Mouse (Mus musculus) midbrain, embryonic 13.5 days (tissue): Measurements from ENCODE around the gene Il17c. TPM values are rescaled to one million over a fixed set of nuclear protein-coding genes. Genes with fewer than 3 reads are reported as not detected.

ENCODE experiments used
- ATAC-seq: fragments of 200-750 bp; cut with Nextera tagmentation; 2 replicates; pipeline ENCODE4 v1.8.0; 2017; ENCODE audit warnings: mild to moderate bottlenecking, moderate TSS enrichment, moderate library complexity
- H3K27ac ChIP-seq: fragments of 300-500 bp; sonication (generic); 2 replicates; pipeline ENCODE4 v1.5.1; 2015; ENCODE audit warnings: inconsistent platforms, mild to moderate bottlenecking, moderate library complexity
- H3K27me3 ChIP-seq: fragments of 300-500 bp; sonication (generic); 2 replicates; pipeline ENCODE4 v1.6.1; 2015; ENCODE audit warnings: mild to moderate bottlenecking, inconsistent platforms
- H3K36me3 ChIP-seq: fragments of 300-500 bp; sonication (generic); 2 replicates; pipeline ENCODE4 v1.6.1; 2015; ENCODE audit warnings: mild to moderate bottlenecking, inconsistent platforms
- H3K4me1 ChIP-seq: fragments of 300-500 bp; sonication (generic); replicated peaks from 2 replicates; pipeline ENCODE4 v1.6.1; 2015; ENCODE audit warnings: inconsistent platforms
- H3K4me2 ChIP-seq: fragments of 300-500 bp; sonication (generic); replicated peaks from 2 replicates; pipeline ENCODE4 v1.6.1; 2015; ENCODE audit warnings: moderate library complexity, mild to moderate bottlenecking, inconsistent platforms
- H3K4me3 ChIP-seq: fragments of 300-500 bp; sonication (generic); replicated peaks from 2 replicates; pipeline ENCODE4 v1.5.1; 2015; ENCODE audit warnings: mild to moderate bottlenecking, inconsistent platforms
- H3K9ac ChIP-seq: fragments of 300-500 bp; sonication (generic); replicated peaks from 2 replicates; pipeline ENCODE4 v1.6.1; 2015; ENCODE audit warnings: mild to moderate bottlenecking, inconsistent platforms
- H3K9me3 ChIP-seq: fragments of 300-500 bp; sonication (generic); 2 replicates; pipeline ENCODE4 v1.6.1; 2016; ENCODE audit warnings: mild to moderate bottlenecking, inconsistent platforms
- WGBS: fragments of 180-500 bp; shearing (Covaris S2); methylation state at CpG from one replicate; pipeline ENCODE4 v1.1.7; 2015; 5-methylcytosine and 5-hydroxymethylcytosine counted together
- polyA plus RNA-seq: library from polyadenylated mRNA; unstranded; fragments of >200 nt; fragmentation: Nextera tagmentation; extraction: Ambion mirVana; gene quantifications from 2 replicates; pipeline ENCODE4 v1.2.1, GENCODE M21; 2015

Il17c gene
- polyA plus RNA-seq, result not detected in 2 replicates

DNA sequence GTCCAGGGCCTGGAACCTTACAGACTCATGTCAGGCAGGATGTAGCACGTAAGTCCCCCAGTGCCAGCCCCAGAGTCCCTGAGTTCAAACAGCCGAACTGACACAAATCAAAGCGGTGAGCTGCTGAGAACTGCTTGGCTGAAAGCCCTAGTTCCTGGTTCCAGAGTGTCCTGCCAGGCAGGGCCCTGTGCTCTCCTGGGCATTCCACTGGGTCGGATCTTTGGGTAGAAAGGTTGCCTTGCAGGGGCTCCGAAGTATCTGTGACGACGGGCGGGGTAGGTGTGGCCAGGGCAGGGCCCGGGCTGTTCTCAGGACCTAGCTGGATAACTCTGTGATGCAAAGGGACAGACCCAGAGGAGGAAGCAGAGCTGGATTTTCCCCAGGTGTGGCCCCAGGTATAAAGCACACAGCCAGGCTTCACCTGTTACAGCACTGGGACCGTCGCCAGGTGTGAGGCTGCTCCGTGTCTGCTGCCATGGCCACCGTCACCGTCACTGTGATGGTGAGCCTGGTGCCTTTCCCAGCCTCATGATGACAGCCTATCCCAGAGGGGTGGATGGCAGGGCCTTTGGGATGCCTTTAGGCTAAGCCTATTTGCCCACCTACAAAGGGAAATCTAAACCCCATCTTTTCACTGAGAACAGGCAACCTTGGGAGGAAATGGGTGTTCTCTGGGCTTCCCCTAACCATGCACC lies at the start of gene Il17c:
TSS of gene Il17c (plus strand) at position 645 of the 695 bp plus-strand sequence.
- no peak for ATAC-seq
- H3K9me3 ChIP-seq, result no peaks in the 10 kb centered on the region
- 87% methylated on average over 14 of the region's 14 CpGs for WGBS

DNA sequence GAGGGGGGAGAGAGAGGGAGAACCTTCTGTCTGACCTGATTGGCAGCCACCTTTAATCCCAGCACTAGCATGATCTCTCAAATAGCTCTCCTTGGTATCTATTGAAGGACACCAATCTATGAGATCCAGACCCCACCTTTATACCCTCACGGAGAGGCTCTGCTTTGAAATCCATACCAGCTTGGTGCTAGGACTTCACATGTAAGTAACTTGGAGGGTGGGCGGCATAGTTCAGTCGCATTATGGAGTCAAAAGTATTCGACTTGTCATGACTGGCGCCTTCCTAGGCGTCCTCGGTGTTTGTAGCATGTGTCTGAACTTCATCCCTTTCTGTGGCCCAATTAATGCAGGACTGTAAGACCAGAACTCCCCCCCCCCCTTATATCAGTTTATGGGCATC lies 46.5 kb upstream of the Il17c start:
- H3K4me1 ChIP-seq, result peaks cover 32% of the 10 kb centered on the region
- H3K4me2 ChIP-seq, result peak overlapping the region; percentile 53
- 92% methylated on average over 7 of the region's 7 CpGs for WGBS
- H3K9ac ChIP-seq, result no peak overlapping the region
- H3K27me3 ChIP-seq, result no peaks in the 10 kb centered on the region
- H3K4me3 ChIP-seq, result no peak overlapping the region
- 0 out of 2 replicates have a peak, but pooled peaks have one; percentile 7 for ATAC-seq
- H3K27ac ChIP-seq, result no peak overlapping the region
- H3K36me3 ChIP-seq, result peaks cover 8% of the 10 kb centered on the region
- no peaks in the 10 kb centered on the region for H3K9me3 ChIP-seq

More for the DNA sequence above, at the start of gene Il17c:
- H3K36me3 ChIP-seq, result peaks cover 27% of the 10 kb centered on the region
- H3K4me3 ChIP-seq, result no peak within 1 kb of the TSS
- H3K4me1 ChIP-seq, result no peaks in the 10 kb centered on the region
- H3K4me2 ChIP-seq, result no peak within 1 kb of the TSS
- no peaks in the 10 kb centered on the region for H3K27me3 ChIP-seq
- H3K27ac ChIP-seq, result no peak within 1 kb of the TSS
- no peak within 1 kb of the TSS for H3K9ac ChIP-seq

DNA sequence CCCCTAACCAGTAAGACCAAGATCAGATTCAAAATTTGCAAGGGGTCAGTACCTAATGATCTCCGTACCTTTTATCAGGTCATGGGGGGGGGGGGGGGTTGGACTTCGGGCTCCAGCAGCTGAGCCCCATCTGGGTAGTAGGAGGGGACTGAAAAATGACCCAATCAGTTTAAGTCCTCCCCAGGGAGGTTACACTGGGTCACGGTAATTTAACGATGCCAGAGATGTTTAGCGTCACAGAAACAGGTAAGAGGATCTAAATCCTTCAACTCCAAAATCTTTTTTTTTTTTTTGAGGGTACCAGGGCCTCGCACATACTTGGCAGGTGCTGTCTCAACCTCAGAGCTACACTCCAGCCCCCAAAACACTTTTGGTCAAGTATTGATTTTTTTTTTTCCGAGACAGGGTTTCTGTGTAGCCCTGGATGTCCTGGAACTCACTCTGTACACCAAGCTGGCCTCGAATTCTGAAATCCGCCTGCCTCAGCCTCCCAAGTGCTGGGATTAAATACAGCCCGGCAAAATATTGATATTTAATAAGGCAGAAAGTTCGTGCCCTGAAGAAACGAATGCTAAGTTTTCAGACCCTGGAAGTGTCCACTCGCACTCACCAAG lies 46.0 kb upstream of the Il17c start:
- Histone ChIP-seq H3K9me3 (no peaks in the 10 kb centered on the region), H3K4me1 (peaks cover 33% of the 10 kb centered on the region), H3K27me3 (no peaks in the 10 kb centered on the region), H3K4me3 (peak overlapping the region; percentile 95), H3K4me2 (peak overlapping the region; percentile 53), H3K27ac (0 out of 2 replicates have a peak overlapping the region, but pooled peaks have one; percentile 26), H3K36me3 (peaks cover 14% of the 10 kb centered on the region), H3K9ac (peak overlapping the region; percentile 45)
- WGBS, result 30% methylated on average over 13 of the region's 13 CpGs
- peak; percentile 49 for ATAC-seq

DNA sequence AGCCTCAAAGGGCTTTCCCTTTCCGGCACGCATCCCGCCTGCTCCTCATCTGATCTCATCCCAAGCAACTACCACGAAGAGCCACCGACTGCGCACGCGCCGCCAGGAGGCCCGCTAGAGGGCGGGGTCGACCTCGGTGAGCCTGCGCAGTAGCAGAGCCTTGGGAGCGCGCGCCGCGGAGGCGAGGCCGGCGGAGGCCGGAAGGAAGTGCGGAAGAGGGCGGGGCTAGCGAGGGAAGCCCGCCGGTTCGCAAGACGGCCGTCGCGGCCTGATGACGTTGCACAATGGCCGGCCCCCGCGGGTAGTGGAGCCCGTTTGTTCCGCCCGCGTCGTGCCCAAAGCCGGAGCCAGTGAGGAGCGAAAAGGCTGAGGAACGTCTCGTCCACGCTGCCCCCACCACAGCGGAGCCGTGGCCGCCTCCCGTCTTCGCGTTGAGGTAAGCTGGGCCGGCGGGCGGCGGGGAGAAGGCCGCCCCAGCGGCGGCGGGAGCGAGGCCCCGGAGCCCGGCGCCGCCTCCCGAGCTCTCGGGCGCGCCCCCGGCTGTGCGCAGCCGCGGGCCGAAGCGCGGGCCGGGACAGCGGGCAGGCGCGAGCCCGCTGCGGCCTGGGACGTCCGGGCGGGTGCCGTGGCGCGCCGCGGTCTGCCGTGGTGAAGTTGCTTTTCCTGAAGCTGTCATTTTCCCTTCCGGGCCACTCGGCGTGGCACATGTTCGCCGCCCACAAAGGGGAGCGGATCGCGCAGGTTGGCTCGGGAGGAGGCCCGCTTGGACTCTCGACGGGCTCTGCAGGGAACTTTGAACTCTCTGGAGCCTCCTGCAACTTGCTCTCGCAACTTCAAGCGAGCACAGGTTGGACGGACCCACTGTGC lies 45.2 kb upstream of the Il17c start, which contains the start of gene Zc3h18:
TSS of gene Zc3h18 (plus strand) at position 245 of the 867 bp plus-strand sequence.
- WGBS, result under 1% methylated on average over 107 of the region's 107 CpGs

DNA sequence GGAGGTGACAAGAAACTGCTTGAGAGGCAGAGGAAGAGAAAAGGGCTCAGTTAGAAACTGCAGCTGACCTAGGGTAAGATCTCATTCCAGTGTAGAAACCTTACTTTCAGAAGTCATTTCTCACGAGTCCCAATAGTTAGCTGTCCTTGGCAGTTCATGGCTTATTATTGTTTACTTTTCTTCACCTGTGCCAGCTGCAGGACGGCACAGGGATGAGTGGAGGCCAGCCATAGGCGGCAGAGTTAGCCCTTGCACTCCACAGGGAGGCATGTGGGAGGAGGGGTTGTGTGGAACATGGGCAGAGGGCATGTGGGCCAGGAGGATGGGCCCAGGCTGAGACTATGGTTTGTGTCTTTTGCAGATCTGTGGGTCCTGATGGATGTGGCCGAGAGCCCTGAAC lies 38.8 kb upstream of the Il17c start:
- no peaks in the 10 kb centered on the region for H3K27me3 ChIP-seq
- H3K4me3 ChIP-seq, result no peak overlapping the region
- H3K4me1 ChIP-seq, result peaks cover 17% of the 10 kb centered on the region
- H3K27ac ChIP-seq, result no peak overlapping the region
- no peak for ATAC-seq
- H3K36me3 ChIP-seq, result peaks cover 66% of the 10 kb centered on the region
- WGBS, result 90% methylated on average over 4 of the region's 4 CpGs
- H3K9ac ChIP-seq, result no peak overlapping the region
- H3K4me2 ChIP-seq, result no peak overlapping the region
- H3K9me3 ChIP-seq, result no peaks in the 10 kb centered on the region

More for the DNA sequence above, 45.2 kb upstream of the Il17c start, which contains the start of gene Zc3h18:
- ATAC-seq, result peak; percentile 94
- Histone ChIP-seq H3K4me3 (peak within 1 kb of the TSS; percentile 95), H3K36me3 (peaks cover 16% of the 10 kb centered on the region), H3K4me2 (peak within 1 kb of the TSS; percentile 95), H3K27ac (peak within 1 kb of the TSS; percentile 92), H3K9ac (peak within 1 kb of the TSS; percentile 90), H3K4me1 (peaks cover 36% of the 10 kb centered on the region), H3K9me3 (no peaks in the 10 kb centered on the region), H3K27me3 (no peaks in the 10 kb centered on the region)

DNA sequence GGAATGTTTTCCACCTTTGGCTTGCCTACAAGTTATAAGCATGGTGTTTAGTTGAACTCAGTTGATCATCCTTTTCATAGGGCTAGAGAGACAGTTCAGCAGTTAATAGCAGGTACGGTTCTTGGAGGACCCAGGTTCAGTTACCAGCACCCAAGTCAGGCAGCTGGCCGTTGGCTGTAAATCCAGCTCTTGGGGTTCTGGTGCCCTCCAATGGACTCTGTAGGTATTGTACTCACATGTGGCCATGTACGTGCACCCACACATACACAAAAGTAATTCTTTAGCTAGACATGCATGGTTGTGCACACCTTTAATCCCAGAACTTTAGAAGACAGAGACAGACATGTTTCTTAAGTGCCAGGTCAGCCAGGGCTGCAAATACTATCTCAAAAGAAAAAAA lies 32.5 kb upstream of the Il17c start:
- Histone ChIP-seq H3K36me3 (peaks cover 91% of the 10 kb centered on the region), H3K9ac (no peak overlapping the region), H3K27ac (no peak overlapping the region), H3K4me2 (no peak overlapping the region), H3K4me1 (no peaks in the 10 kb centered on the region), H3K4me3 (no peak overlapping the region), H3K9me3 (no peaks in the 10 kb centered on the region), H3K27me3 (no peaks in the 10 kb centered on the region)
- 87% methylated on average over 3 of the region's 3 CpGs for WGBS
- no peak for ATAC-seq

- Histone ChIP-seq H3K4me2 (no peak overlapping the region), H3K27ac (no peak overlapping the region), H3K27me3 (no peaks in the 10 kb centered on the region), H3K9ac (no peak overlapping the region), H3K36me3 (peaks cover 88% of the 10 kb centered on the region), H3K4me3 (no peak overlapping the region), H3K4me1 (no peaks in the 10 kb centered on the region), H3K9me3 (no peaks in the 10 kb centered on the region)
- WGBS, result 87% methylated on average over 3 of the region's 3 CpGs
- no peak for ATAC-seq
These were observed 31.1 kb upstream of the Il17c start for GRCm38 (mm10) chr8:122390758-122391157.

DNA sequence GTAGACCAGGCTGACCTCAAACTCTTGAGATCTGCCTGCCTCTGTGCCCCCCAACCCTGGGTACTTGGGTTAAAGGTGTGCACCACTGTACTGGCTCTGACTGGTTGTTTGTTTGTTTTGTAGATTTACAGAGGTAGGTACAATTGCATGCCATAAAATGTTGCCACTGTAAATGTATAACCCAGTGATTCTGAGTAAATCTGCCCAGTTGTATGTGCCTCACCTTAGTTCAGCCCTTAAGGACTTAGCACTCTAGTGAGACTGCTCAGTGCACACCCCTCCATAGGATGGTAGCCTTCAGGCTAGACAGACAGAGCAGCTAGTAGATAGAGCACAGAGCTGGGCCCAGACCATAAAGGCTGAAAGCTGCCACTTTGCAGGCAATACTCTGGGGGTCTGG lies 28.1 kb upstream of the Il17c start:
- H3K4me3 ChIP-seq, result no peak overlapping the region
- peaks cover 81% of the 10 kb centered on the region for H3K36me3 ChIP-seq

GRCm38 (mm10) chr8:122395291-122395690 lies 26.5 kb upstream of the Il17c start:
- H3K9me3 ChIP-seq, result no peaks in the 10 kb centered on the region
- H3K27ac ChIP-seq, result no peak overlapping the region
- peaks cover 83% of the 10 kb centered on the region for H3K36me3 ChIP-seq
- no peak overlapping the region for H3K4me2 ChIP-seq
- H3K4me1 ChIP-seq, result no peaks in the 10 kb centered on the region
- H3K9ac ChIP-seq, result no peak overlapping the region
- no peaks in the 10 kb centered on the region for H3K27me3 ChIP-seq
- WGBS, result 85% methylated on average over 6 of the region's 6 CpGs
- no peak overlapping the region for H3K4me3 ChIP-seq
- no peak for ATAC-seq

More for the DNA sequence above, 28.1 kb upstream of the Il17c start:
- H3K27me3 ChIP-seq, result no peaks in the 10 kb centered on the region
- H3K4me1 ChIP-seq, result no peaks in the 10 kb centered on the region
- H3K9me3 ChIP-seq, result no peaks in the 10 kb centered on the region
- H3K4me2 ChIP-seq, result no peak overlapping the region
- no peak for ATAC-seq
- no peak overlapping the region for H3K27ac ChIP-seq
- H3K9ac ChIP-seq, result no peak overlapping the region

GRCm38 (mm10) chr8:122398186-122398585 lies 23.6 kb upstream of the Il17c start:
- H3K36me3 ChIP-seq, result peaks cover 90% of the 10 kb centered on the region
- ATAC-seq, result no peak
- no peak overlapping the region for H3K4me2 ChIP-seq
- no peak overlapping the region for H3K27ac ChIP-seq
- no peak overlapping the region for H3K9ac ChIP-seq
- H3K4me3 ChIP-seq, result no peak overlapping the region
- no peaks in the 10 kb centered on the region for H3K4me1 ChIP-seq
- WGBS, result 95% methylated on average over 9 of the region's 9 CpGs
- no peaks in the 10 kb centered on the region for H3K9me3 ChIP-seq
- H3K27me3 ChIP-seq, result no peaks in the 10 kb centered on the region

DNA sequence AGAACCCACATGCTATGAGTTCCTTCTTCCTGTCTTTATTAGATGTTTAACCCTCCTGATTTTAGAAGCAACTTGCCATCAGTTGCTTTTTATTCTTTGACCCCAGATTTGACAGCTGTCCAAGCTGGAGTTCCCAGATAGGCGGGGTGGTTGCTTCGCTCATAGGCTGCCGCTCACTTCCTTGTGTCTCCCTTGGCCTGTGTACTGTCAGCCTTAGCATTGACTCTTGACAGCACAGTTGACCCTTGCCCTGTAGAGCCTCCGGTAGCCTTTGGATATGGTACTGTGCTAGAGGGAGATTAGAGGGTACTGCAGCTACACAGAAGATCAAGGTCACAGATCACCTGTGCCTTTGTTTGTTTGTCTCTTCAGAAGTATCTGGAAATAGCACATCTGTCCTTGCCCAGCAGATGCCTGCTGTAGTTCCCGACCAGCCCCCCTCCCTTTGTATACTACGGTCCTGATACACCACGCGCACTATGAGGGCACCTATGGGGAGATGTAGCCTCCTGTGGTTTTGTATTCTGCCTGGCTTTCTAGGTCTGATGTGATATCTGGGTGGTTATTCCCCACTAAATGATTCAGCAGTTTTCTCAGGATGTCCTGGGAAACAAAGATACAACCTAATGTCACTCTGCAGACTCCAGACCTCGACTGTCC lies 16.5 kb upstream of the Il17c start:
- ATAC-seq, result no peak
- no peak overlapping the region for H3K4me3 ChIP-seq
- no peak overlapping the region for H3K4me2 ChIP-seq
- peaks cover 98% of the 10 kb centered on the region for H3K36me3 ChIP-seq
- no peaks in the 10 kb centered on the region for H3K4me1 ChIP-seq
- no peaks in the 10 kb centered on the region for H3K27me3 ChIP-seq
- no peak overlapping the region for H3K9ac ChIP-seq
- H3K27ac ChIP-seq, result no peak overlapping the region
- 98% methylated on average over 9 of the region's 9 CpGs for WGBS
- H3K9me3 ChIP-seq, result no peaks in the 10 kb centered on the region
